Mouse (Mus musculus): ENCODE measurements around the gene Sox5.

The Sox5 gene

GRCm38 (mm10) chr6:144584074-144584840 is 197.5 kb downstream of the Sox5 start:
- DNase-seq (ENCODE audit: low read depth, low spot score), result no peak

- DNase-seq (ENCODE audit: low read depth, low spot score), result no peak
Measured at GRCm38 (mm10) chr6:144579301-144579700, 202.5 kb downstream of the Sox5 start.

GRCm38 (mm10) chr6:144570850-144571249 is 210.9 kb downstream of the Sox5 start:
- DNase-seq (ENCODE audit: low read depth, low spot score), result no peak

DNA sequence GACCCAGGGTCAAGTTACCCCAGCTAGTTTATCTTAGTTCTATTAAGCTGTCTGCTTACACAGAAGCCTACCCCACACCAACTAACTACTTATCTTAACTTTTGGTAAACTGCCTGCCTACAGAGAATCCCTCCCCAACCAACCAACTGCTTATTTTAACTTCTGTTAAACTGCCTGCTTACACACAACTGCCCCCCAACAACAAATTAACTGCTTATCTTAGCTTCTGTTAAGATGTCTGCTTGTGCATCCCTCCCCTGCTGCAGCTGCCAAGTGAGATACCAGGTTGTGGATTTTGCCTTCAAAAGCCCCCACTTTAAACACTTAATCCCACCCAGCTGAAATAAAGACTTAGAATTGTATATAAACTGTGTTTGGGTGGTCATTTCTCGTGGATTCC is 215.9 kb downstream of the Sox5 start:
- no peak for DNase-seq (ENCODE audit: low read depth, low spot score)

- no peak for DNase-seq (ENCODE audit: low read depth, low spot score)
Measured at GRCm38 (mm10) chr6:144561718-144562117, 220.1 kb downstream of the Sox5 start.

DNA sequence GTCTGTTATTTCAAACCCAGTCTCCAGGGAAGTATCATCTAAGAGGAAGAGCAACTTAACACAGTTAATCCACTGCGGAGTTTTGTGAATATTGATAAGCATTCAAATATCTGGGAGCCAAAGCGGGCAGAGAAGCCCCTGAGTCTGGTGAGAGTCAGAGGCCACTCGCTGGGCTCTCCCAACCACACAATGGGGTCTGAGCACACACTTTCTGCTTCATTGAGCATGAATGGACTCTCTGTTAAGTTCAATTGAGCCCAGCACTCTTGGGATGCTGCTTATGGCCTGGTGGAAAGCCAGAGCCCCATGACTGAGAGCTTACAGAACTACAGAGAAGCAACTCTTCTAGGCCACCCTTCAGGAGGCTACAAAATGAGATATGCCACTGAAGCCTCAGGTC is 221.6 kb downstream of the Sox5 start:
- DNase-seq (ENCODE audit: low read depth, low spot score), result no peak

DNA sequence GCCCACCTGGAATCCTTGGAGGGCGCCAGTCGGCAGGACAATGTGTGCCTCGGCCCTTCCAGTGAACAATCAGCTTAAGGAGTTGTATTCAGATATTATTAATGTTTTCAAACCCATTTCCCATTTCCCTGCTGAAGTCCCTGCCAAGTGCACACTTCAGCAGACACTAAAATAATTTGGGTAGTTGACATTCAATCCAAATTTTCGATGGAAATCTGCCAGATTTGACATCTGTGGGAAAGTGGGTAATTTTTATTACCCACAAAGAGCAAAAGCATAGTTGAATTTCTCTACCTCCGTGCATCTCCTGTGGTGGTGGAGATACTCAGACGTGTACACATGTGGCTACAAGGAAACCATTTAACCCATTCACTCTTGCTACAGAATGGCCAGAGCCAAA is 228.3 kb downstream of the Sox5 start:
- no peak for DNase-seq (ENCODE audit: low read depth, low spot score)

GRCm38 (mm10) chr6:144548991-144549390 is 232.8 kb downstream of the Sox5 start:
- no peak for DNase-seq (ENCODE audit: low read depth, low spot score)

GRCm38 (mm10) chr6:144547141-144547540 is 234.6 kb downstream of the Sox5 start:
- DNase-seq (ENCODE audit: low read depth, low spot score), result no peak

DNA sequence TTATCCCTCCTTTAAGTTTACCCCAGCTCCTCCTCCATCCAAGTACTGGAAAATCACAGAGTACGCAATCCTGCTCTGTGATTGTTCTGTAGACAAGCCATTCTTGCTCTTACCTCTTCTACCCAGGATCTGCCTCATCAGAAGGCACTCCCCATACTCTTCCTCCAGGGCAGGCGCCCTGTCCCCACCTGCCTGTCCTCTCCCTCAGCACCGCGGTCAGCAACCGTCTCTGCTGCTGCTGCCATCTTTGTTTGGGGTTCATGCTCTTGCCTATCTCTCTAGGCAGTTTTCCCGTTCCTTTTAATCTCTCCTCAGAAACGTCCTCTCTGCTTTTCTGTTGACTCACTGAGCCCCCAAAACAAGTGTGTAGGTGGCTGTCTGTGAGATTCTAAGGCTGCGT is 236.2 kb downstream of the Sox5 start:
- no peak for DNase-seq (ENCODE audit: low read depth, low spot score)

GRCm38 (mm10) chr6:144541316-144541715 is 240.5 kb downstream of the Sox5 start:
- no peak for DNase-seq (ENCODE audit: low read depth, low spot score)

DNA sequence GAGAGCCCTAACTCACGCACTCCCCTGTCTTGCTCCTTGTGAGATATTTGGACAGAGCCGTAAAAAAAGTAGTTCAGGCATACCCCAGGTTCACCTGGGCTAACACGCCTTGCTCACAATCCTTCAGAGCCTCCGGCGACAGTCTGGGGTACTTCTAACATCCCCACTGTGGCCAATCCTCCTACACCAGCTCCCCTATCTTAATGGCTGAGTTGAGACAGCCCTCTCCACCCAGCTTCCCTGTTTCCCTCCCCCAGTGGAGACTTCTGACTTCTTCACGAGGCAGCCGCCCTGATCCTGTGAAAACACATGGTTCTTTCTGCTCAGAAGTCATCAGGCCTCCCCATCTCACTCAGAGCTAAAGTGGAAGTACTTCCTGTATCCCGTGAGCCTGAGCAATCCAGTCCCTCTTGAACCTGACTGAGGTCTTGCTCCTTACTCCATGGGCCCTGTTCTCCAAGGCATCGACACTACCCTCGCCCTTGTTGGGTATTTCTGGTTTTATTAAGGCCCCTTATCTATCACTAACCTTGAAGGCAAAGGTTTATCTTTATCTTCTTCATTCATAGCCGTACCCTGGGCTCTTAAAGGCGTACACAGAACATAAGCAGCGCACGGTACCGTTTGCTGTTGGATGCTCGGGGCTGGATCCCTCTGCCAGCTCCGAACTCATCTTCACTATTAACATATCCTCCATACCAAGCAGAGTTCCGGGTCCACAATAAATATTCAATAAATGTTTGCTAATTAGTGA is 242.2 kb downstream of the Sox5 start:
- no peak for DNase-seq (ENCODE audit: low read depth, low spot score)

DNA sequence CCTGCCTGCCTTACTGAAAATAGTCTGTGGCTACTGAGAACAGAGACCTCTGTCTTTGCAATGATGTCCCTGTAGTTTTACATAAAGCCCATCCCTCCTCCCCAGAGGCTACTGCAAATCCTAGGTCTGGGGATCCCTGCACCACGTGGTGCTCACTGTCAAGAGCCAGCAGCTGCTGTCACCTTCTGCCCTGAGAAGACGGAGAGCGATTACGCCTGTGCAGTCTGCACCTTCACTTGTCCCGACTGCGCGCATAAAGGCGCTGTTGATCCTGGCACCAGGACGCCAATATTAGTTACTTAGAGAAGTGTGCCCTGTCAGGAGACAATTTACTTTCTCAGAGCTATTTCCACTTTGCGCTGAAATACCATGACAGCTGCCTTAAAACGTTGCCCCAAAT is 258.3 kb downstream of the Sox5 start:
- no peak for DNase-seq (ENCODE audit: low read depth, low spot score)

DNA sequence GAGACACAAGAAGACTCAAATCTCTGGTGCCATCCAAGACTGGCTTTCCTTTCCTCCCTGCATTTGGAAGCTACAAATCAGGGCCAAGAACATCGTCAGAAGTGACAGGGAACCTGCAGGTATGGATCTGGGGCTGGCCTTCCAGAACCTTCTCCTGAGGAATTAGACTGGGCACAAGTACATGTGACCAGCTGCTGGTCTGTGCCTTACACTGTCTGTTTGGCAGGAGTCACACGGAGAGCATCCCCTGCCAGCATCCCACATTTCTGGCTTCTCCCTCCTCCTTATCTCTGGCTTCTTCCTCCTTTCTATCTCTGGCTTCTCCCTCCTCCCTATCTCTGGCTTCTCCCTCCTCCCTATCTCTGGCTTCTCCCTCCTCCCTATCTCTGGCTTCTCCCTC is 263.0 kb downstream of the Sox5 start:
- no peak for DNase-seq (ENCODE audit: low read depth, low spot score)

DNA sequence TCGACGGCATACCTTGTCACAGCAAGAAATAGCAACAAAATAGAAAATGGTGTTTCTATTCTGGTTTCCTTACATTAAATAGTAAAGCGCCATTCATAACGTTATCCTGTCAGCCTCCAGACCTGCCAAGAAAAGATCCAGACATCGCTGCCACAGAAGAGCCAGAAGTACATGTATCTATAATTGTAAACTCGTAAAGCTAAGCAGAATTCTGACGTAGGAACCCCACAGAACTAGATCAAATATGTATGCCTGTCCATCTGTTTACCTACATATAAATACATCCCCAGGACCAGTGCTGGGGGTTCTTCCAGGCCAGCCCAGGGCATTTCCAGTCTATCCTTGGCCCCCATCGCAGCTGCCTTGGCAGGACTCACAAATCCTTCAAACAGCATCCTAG is 265.9 kb downstream of the Sox5 start:
- no peak for DNase-seq (ENCODE audit: low read depth, low spot score)

DNA sequence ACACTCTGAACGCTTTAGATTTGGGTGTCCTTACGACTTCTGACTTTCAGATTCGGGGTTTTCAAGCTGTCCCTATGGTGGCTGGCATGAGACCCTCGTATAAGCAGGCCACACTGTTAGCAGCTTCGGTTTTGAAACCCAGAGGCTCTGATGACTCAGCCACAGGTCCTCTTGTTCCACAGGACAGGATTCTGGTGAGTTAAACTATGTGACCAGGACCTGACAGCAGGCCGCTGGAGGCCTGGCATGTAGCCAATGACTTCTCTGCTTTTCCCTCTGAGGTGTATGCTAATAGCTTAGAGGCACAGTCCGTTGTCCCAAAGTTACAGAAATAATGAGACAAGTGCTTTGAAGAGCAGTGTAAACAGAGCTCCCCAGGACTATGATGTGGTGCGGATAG is 268.0 kb downstream of the Sox5 start:
- DNase-seq (ENCODE audit: low read depth, low spot score), result peak; percentile 4

DNA sequence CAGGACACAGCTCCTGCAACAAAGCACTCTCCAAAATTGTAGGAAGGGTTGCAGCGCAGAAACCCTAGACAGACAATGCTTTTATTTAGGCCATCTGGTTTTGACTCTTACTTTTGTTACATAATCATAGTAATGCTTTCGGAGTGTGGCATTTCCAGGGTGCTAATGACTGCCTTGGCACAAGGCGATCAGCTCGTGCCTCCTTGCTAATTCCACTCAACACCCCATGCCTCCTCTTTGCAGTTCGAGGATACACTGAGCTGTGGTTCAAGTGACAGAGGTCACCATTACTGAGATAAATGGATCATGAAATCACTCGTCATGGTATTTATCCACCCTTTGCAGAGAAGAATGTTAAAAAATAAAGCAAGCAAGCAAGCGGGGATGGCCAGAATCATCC is 269.9 kb downstream of the Sox5 start:
- no peak for DNase-seq (ENCODE audit: low read depth, low spot score)

DNA sequence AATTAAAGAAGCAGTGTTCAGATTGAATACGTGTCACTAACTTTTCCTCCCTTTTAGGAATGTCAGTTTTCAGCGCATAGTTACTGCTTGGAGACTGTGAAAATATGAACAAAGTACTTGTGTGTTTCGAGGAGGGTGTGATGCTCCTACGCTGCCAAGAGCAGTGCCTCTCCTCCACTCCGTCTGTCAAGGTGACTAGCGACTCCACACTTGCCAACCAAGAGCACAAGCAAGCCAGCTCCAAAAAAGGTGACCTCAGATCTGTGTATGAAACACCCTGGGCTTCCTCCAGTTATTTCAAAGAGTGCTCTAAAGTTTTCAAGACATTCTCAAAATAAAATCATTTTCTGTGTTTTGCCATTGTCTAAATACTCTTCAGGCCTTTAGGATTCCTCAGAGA is 271.6 kb downstream of the Sox5 start:
- no peak for DNase-seq (ENCODE audit: low read depth, low spot score)

GRCm38 (mm10) chr6:144504197-144504551 is 277.6 kb downstream of the Sox5 start:
- DNase-seq (ENCODE audit: low read depth, low spot score), result no peak

DNA sequence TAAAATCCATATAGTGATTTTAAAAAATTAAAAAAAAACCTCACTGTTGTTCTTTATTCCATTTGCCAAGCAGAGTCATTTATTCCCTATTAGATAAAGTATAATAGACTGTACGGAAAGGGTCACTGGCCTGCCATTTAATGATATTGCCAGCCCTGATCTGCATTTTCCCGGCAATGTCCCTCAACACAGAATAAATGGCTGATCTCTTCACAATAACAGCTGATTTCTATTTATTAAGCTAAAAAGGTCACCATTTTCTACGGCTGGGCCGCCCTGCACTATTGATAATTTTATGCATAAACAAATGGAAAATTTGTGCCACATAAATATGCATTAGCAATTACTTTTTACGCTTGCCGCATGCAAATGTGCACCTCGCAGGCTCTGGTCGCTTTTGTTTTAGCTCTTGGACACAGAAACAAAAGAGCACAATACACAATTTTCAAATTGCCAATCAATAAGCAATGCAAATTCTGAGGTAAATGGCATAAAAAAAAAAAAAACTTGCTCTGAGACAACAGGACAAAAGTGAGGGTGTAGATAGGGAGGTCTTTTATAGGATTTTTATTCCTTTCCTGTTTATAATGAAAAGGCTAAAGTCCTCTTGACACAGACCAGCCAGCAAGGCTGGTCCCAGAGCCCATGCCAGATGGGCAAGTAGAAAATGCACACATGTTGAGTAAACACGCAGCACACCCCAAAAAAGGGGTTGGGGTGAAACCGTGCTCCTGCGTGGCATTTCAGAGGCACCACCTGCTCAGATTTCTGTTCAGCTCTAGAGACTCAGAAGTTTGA is 278.2 kb downstream of the Sox5 start:
- DNase-seq (ENCODE audit: low read depth, low spot score), result no peak

GRCm38 (mm10) chr6:144501439-144501838 is 280.3 kb downstream of the Sox5 start:
- DNase-seq (ENCODE audit: low read depth, low spot score), result no peak

DNA sequence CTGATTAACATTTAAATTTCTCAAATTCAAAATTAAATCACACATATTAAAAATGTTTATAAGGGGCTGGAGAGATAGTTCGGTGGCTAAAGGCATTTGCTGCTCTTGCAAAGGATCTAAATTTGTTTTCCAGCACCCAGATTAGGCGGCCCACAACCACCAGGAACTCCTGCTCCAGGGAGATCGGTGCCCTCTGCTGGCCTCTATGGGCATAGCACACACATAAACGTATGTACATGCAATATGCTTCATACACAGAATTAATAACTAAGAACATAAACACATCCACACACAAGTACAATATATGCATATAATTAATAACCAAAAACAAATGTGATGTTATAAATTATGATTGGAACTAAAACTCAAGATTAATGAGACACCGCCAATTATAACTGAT is 283.6 kb downstream of the Sox5 start:
- no peak for DNase-seq (ENCODE audit: low read depth, low spot score)

Data from skeletal muscle tissue, adult 2 months (tissue).